Mouse (Mus musculus): Measurements from ENCODE around the gene Ubtd2.
"Not testable (repeated sequence)": the region's sequence is repeated elsewhere in the genome, so short reads cannot be mapped to it uniquely, and the experiment has no call there.

The Ubtd2 gene

DNA sequence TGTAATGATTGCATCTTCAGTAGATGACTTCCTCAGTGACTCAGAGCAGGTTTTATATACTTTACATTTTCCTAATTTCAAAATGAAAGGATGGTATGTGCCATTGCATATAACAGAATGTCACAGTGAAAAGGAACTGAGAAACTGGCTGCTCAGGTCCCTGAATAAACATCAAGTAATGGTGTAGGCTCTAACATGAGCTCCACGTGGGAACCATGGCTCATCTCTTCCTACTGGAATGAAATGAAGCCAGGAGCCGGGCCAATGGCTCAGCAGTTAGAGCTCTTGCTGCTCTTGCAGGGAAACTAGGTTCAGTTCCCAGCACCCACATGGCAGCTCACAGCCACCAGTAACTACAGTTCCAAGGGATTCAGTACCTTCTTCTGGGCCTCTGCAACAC is 16.8 kb downstream of the Ubtd2 start:
- DNase-seq, result no peak

DNA sequence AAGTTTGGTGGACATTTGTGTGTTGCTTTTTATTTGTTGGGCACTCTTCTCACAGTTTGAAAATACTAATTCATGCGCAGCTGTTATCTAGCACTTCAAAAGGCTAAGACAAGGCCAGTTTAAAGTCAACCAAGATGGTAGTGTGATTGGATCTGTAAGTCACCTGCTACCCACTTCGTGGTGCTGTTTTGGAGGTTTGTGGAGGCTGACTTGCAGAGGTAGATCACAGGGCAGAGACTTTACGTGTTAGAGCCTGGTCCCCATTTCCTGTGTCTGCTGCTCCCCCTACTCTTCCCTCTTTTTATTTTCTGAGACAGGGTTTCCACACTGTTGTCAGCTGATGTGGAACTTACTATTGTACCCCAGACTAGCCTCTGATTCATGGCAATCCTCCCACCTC is 19.6 kb downstream of the Ubtd2 start:
- DNase-seq, result no peak

DNA sequence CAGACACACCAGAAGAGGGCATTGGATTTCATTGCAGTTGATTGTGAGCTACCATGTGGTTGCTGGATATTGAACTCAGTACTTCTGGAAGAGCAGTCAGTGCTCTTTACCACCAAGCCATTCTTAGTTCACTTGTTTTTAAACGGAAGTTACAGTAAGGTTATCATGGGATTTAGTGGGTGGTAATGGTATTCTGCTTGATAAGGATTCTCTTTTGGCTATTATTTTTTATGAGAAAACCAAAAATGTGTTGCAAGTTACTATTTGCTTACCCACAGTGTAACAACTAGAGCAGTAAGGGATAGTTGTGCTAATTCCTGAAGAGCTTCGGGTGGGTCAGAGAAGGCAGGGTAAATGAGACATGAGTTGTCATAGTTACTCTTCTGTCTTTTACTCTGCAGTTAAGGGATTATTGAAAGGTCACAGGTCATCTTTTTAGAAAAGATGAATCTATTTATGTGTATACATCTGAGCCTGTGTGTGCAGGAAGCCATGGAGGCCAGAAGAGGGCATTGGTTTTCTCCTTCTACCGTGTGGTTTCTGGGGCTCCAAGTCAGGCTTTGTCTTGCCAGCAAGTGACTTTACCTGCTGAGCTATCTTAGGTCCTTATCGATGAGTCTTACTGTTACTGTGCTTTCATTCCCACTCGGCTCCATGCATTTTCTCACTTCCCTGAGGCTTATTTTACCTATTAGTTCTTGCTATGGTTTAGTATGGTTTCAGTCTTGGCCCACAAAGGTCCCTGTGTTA is 20.5 kb downstream of the Ubtd2 start:
- no peak for DNase-seq

DNA sequence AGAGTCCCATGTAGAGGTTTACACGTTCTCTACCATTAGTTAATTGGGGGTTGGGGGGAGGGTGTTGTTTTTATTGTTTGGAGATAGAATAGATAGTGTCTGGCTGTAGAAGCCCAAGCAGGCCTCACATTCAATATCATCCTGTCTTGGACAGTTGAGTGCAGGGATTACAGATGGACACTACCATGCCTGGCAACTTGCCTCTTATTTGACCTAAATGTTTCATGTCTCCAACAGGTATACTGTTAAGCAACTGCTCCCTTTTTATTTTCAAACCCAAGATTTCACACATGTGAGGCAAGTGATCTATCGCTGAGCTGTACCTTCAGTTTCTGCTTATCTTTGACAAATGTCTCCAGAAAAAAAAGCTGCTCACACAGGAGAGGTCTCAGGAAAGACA is 26.4 kb downstream of the Ubtd2 start:
- peak; percentile 34 for DNase-seq

DNA sequence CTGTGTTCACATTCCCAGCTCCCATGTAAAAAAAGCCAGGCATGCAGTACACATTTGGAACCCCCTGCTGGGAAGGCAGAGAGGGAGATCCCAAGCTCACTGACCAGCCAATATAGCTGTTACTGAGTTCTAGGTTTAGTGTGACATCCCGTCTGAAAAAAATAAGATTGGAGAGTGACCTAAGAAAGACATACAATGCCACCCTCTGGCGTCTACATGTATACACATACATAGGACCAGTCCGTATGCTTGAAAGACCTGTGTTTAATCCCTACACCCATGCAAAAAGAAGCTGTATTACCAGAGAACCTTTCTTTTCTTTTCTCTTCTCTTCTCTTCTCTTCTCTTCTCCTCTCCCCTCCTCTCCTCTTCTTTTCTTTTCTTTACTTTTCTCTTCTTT is 30.1 kb downstream of the Ubtd2 start:
- no peak for DNase-seq

DNA sequence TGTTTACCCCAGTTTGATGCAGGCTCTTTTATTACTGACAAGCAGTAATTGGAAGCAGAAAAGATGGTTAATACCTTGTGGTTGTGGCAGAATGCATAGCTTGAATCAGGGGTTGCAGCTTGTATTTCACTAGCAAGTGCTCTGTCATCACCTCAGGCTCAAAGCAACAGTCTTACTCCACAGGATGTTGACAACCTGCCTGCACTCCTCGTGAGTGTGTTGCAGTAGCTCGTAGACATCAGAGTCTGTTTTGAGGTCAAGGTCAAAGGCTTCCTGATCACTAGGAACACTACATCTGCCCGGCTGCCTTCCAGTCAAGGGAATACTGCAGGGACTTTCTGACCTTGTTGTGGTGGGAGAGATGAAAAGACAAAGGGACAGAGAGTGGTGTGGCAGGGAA is 31.5 kb downstream of the Ubtd2 start:
- DNase-seq, result no peak

DNA sequence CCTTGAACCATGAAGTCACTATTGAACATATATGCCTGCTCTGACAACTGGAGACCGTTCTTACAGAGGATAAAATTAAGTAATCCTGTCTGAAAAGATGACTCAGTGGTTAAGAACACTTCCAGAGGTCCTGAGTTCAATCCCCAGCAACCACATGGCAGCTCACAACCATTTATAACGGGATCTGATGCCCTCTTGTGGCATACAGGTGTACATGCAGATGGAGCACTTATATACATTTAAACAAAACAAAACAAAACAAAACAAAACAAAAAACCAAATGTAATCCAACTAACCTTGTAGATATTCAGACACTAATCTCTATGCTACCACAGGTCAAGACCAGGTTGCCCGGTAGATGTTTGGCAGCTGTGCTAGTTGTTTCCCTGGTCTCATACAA is 32.3 kb downstream of the Ubtd2 start:
- DNase-seq, result no peak

DNA sequence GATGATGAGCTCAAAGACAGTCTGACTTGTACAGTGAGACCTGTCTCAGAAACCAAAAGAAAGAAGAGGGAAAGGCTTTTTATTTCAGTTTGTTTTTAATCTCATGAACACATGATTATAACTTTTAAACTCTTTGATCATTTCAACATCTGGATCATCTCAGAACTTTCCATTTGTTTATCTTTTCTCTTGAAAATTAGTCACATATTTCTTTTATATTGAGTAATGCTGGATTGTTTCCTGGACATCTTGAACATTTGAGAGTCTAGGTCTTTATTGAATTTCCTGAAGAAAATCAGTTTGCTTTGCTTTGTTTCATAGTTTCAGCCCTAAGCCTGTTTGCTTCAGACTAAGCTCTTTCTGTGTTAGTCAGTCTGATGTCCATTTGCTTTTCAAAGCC is 33.2 kb downstream of the Ubtd2 start:
- no peak for DNase-seq

DNA sequence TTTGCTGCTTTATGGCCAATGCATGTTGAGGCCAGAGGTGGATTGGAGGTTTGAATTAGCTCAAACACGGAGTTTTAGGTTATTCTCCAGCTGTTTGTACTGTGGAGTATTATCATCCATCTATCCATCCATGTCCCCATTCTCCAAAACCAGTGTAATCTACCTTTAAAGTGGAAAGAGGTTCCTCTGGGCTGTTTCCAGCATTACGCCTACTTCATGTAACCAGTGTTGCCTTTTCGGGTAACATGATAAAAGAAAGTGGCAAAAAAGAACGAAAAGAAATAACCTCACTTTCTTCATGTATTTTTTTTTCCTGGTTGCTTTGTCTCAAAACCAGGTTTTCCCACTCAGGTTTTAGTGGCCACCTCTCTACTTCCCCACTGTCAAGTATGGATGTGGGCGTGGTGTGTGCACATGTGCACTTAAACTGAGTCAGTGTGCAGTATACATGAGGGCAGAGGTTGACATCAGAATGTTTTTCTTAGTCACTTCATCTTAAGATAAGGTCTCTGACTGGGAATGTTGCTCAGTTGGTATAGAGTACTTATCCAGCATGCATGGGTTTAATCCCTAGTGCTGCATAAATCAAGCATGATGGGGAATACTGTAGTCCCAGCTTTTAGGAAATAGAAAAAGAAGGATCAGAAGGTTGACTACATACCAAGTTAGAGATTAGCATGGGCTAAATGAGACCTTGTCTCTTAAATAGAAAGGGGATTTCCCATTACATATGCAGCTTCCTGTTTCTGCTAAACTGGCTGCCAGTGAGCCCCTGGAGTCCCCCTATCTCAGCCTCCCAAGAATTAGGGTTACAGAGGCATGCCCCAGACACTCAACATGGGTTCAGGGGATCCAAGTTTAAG is 33.9 kb downstream of the Ubtd2 start:
- DNase-seq, result no peak

DNA sequence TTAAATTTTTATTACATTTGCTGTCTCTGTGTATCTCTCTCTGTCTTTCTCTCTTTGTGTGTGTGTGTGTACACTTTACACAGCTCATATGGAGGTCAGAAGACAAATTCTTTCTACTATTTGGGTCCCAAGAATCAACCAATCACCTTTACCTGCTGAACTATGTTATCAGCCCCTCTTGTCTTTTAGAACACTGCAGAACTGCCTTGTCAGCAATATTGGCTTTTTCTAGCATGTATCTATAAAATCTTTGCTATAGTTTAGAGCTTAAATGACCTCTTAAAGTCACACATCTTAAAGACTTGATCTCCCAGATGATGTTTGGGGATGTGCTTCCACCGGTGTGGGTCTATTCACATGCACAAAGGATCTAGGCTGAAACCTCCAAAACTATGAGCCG is 35.9 kb downstream of the Ubtd2 start:
- no peak for DNase-seq

DNA sequence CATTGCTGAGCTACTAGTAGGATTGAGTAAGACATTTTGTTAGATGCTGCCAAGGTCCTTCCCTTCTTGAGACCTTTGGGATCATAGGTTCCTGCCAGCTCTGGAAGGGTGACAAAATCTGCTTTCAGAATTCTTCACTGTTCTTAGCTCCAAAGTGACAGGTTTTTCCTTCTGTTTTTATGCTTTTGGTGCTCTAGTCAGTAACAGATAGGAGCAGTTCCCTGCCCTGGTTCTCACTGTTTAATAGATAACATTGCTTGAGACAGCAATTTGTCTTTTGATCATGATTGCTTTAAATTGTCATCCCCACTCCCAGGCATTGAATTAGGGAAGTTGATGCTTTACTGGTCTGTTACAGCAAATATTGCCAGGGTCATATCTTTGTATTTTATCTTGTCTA is 38.1 kb downstream of the Ubtd2 start:
- DNase-seq, result no peak

DNA sequence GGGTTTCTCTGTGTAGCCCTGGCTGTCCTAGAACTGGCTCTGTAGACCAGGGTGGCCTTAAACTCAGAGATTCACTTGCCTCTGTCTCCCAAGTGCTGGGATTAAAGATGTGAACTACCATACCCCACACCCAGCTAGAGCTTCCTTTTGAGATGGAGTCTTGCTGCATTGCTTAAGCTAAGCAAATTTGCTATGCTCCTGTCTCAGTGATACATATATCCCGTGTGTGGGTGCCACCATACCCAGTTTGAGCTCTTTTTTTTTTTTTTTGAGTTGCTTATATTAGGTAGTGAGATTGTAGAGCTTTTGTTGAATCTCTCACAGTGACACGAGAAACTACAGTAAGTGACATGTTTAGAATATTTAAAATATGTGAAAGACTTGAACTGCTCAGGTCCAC is 40.1 kb downstream of the Ubtd2 start:
- no peak for DNase-seq

DNA sequence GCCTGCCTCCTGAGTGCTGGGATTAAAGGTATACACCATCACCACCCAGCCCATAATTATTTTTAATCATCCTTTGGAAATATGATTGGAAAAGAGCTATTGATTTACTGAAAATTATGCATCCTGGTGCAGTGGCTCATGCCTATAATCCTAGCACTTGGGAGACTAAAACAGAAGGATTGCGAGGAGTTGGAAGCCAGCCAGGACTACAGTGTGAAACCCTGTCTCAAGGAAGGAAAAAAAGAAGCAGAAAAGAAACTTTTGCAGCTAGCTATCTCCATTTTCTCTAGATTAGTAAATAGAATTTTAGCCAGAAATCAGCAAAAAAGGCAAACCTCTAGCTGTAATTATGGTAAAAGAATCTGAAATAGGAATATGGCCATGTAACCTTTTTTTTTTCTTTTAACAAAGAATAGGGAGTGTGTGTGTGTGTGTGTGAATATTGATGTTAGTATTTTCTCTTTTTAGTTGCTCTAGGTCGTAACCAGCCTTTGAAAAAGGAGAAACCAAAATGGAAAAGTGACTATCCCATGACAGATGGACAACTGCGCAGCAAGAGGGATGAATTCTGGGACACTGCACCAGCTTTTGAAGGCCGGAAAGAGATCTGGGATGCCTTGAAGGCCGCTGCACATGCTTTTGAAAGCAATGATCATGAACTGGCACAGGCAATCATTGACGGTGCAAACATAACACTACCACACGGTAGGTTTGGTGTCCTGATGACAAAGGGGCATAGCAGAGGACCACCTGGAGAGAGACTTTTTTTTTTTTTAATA is 43.8 kb downstream of the Ubtd2 start:
- DNase-seq, result peak; percentile 48

DNA sequence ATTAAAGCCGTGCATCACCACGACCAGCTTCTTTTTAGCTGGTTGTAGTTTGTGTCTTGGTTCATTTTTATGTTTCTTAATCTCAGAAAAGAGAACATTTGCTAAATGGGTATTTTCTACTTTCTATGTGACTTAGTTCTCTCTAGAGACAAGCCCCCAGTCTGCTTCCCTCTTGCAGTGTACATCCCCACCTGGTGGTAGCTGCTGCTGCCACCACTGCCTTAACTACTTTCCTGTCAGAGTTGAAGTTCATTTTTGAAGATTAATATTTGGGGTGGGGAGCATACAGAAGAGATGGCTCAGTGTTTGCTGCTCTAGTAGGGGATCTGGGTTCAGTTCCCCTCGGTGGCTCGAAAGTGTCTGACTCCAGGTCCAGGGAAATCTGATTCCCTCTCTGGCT is 44.8 kb downstream of the Ubtd2 start:
- DNase-seq, result no peak

DNA sequence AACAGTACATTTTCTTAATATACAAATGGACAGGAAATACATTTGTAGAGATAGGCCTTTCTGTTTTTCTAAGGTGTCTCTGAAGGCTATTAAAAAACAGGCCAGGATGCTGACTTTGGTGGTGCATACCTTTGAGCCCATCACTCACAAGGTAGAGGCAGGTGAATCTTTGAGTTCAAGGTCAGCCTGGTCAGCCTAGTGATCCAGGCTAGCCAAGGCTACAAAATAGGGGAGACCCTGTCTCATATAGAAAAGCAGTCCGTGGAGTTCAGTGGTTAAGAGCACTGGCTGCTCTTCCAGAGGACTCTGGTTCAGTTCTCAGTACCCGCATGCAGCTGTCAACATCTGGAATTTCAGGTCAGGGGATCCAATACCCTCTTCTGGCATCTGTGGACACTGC is 48.5 kb downstream of the Ubtd2 start:
- no peak for DNase-seq

DNA sequence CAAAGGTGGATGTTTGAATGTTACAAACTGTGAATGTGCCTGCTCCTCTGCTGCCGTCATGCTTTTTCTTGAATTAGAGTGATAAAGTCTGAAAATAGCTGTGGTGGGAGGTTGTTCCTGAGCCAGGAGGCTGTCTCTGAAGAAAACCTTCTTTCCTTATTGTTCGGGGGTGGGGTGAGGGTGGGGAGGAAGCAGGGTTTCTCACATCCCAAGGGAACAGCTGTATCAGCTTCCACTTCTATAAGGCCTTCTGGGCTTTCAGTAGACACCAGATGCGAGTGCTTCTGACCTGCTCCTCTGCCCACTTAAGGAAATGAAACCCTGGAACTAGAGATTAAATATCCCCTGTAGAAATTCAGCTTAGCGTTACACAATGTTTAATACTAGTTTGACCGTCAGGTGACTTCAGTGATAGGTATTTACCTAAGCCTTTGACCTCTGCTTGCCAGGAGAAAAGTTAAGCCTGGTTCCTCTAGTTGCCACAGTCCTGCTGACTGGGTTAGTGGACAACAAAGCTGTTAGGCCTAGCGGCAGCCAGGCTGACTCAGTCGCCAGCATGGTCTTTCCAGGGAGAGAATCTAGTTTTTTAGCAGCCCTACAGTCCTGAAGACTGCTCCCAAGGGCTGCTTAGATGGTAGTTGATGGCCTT is 50.0 kb downstream of the Ubtd2 start:
- no peak for DNase-seq

DNA sequence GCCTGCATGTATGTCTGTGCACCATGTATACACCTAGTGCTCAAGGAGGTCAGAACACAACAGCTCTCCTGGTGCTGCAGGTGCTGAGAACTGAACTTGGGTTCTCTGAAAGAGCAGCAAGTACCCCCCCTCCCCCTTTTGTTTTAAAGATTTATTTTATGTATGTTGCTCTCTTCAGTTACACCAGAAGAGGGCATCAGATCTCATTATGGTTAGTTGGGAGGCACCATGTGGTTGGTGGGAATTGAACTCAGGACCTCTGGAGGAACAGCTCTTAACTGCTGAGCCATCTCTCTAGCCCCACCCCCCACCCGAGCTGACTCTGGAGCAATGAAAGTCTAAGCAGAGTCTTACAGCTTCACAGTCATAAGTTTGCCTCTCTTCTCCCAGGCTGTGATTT is 55.8 kb downstream of the Ubtd2 start:
- DNase-seq, result no peak

DNA sequence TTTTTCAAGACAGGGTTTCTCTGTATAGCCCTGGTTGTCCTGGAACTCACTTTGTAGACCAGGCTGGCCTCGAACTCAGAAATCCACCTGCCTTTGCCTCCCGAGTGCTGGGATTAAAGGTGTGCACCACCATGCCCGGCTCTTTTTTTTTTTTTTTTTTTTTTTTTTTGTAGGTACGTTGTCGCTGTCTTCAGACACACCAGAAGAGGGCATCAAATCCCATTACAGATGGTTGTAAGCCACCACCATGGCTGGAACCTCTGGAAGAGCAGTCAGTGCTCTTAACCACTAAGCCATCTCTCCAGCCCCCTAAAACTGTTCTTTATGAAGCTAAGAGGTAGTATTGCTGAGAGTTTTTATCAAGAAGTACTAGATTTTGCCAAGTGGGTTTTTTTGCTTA is 59.7 kb downstream of the Ubtd2 start:
- DNase-seq, result not testable (repeated sequence)

DNA sequence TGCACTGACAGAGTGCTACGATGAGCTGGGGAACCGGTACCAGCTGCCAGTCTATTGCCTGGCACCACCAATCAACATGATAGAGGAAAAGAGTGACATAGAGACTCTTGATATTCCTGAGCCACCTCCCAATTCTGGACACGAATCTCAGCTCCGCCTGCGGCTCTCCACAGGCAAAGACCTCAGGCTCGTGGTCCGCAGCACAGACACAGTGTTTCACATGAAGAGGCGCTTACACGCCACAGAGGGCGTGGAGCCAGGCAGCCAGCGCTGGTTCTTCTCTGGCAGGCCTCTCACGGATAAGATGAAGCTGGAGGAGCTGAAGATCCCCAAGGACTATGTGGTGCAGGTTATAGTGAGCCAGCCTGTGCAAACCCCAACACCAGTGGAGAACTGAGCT is 60.9 kb downstream of the Ubtd2 start:
- no peak for DNase-seq

DNA sequence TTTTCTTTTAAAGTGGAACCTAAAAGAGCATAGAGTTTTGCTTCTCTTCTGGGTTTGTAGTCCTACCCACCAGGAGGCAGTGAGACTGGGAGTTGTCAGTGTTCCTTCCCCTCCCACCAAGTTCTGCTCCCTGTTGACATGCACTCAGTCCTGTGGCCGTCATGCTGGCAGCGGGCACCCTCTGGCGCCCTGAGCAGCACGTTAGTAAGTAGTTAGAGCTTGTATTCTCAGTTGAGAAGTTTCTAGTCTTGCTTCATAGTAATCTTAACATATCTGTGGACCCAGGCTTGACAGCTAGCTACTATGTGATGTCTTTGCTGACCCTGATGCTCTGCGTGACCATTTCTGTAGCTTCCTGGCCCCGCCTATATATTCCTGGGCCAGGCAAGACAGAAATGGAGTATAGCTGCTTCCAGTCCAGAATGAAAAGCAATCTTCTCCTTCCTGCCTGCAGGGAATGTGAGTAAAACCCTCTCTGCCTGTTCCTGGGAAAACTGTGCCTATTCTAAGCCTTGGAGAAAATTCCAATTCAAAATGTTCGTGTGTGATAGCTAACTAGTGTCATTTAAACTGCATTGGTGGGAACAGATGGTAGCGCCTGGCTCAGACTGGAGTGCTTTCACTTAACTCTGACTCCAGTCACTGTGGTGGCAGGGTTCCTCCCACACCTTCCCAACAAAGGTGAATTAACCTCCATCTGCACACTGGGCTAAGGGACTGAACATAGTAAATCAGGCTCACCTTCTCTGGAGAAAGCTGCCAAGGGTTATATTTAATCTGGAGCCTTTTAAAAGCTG is 61.9 kb downstream of the Ubtd2 start:
- peak; percentile 76 for DNase-seq

DNA sequence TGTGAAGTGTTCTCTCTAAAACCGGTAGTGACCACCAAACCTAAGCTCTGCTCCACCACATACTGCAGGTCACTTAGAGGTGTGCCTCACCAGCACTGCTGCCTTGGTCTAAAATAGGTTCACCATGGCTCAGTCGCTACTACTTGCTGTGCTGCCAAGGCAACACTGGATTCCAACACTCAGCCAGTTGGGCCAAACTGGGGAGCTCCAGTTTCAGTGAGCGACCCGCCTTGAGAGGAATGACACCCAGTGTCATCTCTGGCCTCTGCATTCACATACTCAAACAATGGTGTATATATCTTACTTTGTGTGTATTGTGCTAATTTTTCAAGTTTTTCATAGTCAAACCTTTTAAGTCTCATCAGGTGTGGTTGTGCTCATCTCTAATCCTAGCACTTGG is 63.6 kb downstream of the Ubtd2 start:
- DNase-seq, result no peak

DNA sequence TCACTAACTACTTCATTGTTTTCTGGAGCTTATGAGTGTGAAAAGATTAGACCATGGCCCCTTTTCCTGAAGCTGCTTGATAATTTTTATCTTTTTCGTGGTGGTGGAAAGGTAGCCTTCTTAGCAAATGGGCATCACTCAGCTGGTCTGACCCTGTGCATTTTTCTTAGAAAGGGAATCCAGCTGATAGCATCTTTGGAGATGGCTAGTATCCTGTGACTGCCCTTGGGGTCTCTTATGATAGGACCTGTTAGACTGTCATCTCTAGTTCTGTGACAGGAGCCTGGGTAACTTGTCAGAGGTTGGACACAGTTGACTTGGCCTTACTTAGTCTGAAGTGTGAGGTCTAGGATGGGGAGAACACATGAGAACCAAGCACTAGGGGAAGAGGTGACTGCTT is 64.2 kb downstream of the Ubtd2 start:
- no peak for DNase-seq

Measured in cerebellum, adult 11 months (tissue).